Mouse (Mus musculus) gastrocnemius, postnatal 25 days (tissue): ENCODE measurements around the gene Praf2. TPM values are rescaled to one million over a fixed set of nuclear protein-coding genes. Genes with fewer than 3 reads are reported as not detected.

ENCODE experiments used
- DNase-seq: peaks from one replicate; pipeline ENCODE4 v3.0.0; 2022
- total RNA-seq, 2 experiments: library from RNA; stranded (reverse); gene quantifications; 1 replicate in 1 of 2; 2 replicates in 1 of 2; pipeline ENCODE4 v1.2.3; 2021

Praf2 gene
- total RNA-seq, 2 experiments from 2014 or later: 4.7 to 7.3 TPM

DNA sequence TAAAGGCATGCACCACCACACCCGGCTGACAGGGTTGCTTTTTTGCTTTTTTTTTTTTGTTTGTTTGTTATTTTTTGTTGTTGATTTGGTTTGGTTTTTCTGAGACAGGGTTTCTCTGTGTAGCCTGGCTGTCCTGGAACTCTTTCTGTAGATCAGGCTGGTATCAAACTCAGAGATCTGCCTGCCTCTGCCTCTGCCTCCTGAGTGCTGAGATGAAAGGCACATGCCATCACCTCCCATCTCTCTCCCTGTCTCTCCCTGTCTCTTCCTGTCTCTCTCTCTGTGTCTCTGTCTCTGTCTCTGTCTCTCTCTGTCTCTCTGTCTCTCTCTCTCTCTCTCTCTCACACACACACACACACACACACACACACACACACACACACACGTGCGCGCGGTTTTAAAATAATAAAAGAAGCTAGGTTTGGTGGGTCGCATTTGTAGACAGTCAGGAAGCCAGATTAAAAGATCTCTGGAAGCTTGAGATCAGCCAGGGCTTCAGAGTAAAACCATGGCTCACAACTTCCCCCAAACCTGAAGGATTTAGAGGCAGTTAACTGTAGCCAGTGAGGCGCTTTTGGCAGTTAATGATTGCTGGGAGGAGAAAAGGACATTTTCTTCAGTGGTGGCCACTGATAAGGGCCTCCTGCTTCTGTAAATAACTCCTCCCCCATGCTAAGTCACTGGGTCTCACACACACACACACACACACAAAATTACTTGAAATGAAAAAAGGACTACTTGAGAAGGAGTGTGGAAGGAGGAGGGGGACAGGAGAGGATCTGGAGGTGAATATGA lies 50.4 kb downstream of the Praf2 start:
- no peak for DNase-seq

DNA sequence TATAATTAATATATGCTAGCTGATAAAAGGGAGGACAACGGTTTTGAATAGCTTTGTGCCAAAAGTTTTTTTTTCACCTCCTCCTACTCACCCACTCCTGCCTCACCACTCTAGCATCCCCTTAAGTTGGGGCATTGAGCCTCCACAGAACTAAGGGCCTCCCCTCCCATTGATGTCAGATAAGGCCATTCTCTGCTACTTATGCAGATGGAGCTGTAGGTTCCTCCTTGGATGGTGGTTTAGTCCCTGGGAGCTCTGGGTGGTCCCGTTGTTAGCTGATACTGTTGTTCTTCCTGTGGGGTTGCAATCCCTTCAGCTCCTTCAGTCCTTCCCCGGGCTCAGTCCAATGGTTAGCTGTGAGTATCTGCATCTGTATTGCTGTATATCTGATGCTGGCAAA lies 51.1 kb downstream of the Praf2 start:
- DNase-seq: no peak

Other genes with a start within 250 kb of the Praf2 start
- gene Foxp3, start 154.8 kb upstream of the Praf2 start, total RNA-seq: under 1 TPM in 1 of 2 experiments, not detected in 1; 0.08 TPM
- 1 to 10 TPM; 2.0 to 3.1 TPM for gene Ppp1r3f, start 154.2 kb upstream of the Praf2 start, total RNA-seq
- 10 to 100 TPM; 10.7 to 11.9 TPM for gene Ccdc22, start 122.9 kb upstream of the Praf2 start, total RNA-seq
- not detected for gene Cacna1f, start 121.4 kb upstream of the Praf2 start, total RNA-seq
- gene Syp, start 90.0 kb upstream of the Praf2 start, total RNA-seq: 1 to 10 TPM; 1.0 to 1.6 TPM
- 10 to 100 TPM; 15.4 to 16.4 TPM for gene Prickle3, start 71.2 kb upstream of the Praf2 start, total RNA-seq
- gene Plp2, start 57.0 kb upstream of the Praf2 start, total RNA-seq: 10 to 100 TPM; 25.4 to 27.2 TPM
- 10 to 100 TPM; 16.5 to 21.5 TPM for gene Magix, start 47.2 kb upstream of the Praf2 start, total RNA-seq
- gene Gpkow, start 31.3 kb upstream of the Praf2 start, total RNA-seq: 10 to 100 TPM; 11.3 to 14.6 TPM
- 10 to 100 TPM; 21.8 to 27.6 TPM for gene Wdr45, start 14.1 kb upstream of the Praf2 start, total RNA-seq
- not detected for gene Gm45208, start 6.2 kb upstream of the Praf2 start, total RNA-seq
- under 1 TPM; 0.16 to 0.56 TPM for gene Ccdc120, start 22.5 kb downstream of the Praf2 start, total RNA-seq
- 1 to 10 TPM; 6.1 to 8.2 TPM for gene Tfe3, start 34.1 kb downstream of the Praf2 start, total RNA-seq
- 10 to 100 TPM; 17.5 to 21.2 TPM for gene Gripap1, start 61.3 kb downstream of the Praf2 start, total RNA-seq
- gene Kcnd1, start 93.8 kb downstream of the Praf2 start, total RNA-seq: under 1 TPM; 0.18 to 0.43 TPM
- gene Otud5, start 112.9 kb downstream of the Praf2 start, total RNA-seq: 10 to 100 TPM; 14.8 to 18.2 TPM
- gene Pim2, start 149.8 kb downstream of the Praf2 start, total RNA-seq: 1 to 10 TPM; 1.5 TPM
- 1 to 10 TPM; 7.6 to 8.1 TPM for gene Slc35a2, start 155.6 kb downstream of the Praf2 start, total RNA-seq
- gene Pqbp1, start 170.8 kb downstream of the Praf2 start, total RNA-seq: 10 to 100 TPM; 19.5 to 23.1 TPM
- 10 to 100 TPM; 37.8 to 38.5 TPM for gene Timm17b, start 170.9 kb downstream of the Praf2 start, total RNA-seq
- gene Gm10491, start 179.4 kb downstream of the Praf2 start, total RNA-seq: not detected
- gene Gm10490, start 181.1 kb downstream of the Praf2 start, total RNA-seq: not detected
- not detected for gene Pcsk1n, start 191.4 kb downstream of the Praf2 start, total RNA-seq
- not detected for gene Eras, start 200.2 kb downstream of the Praf2 start, total RNA-seq
- 1 to 10 TPM; 3.9 to 5.0 TPM for gene Hdac6, start 219.4 kb downstream of the Praf2 start, total RNA-seq
- not detected for gene Gata1, start 249.6 kb downstream of the Praf2 start, total RNA-seq